Comparison of ENCODE assay signal across 8 mouse cellular contexts in genomic region chr15:103530372-103530771, GRCm38 (mm10). TPM values are rescaled to one million over a fixed set of nuclear protein-coding genes. Genes with fewer than 3 reads are reported as not detected.
DNase-seq lines count a peak whose midpoint lies in the region; ATAC-seq lines count a peak whose summit lies in the region.

No protein-coding gene starts in this region.

- ATAC-seq in embryonic facial prominence, embryonic 15.5 days (ENCODE audit: insufficient number of reproducible peaks, low FRiP score, low TSS enrichment, low read depth) = 0 out of 2 replicates have a peak, but pooled peaks have one; percentile 26

- 9% methylated on average over 5 of the region's 5 CpGs for WGBS in embryonic facial prominence, embryonic 15.5 days
- WGBS in hindbrain, embryonic 10.5 days = 5% methylated on average over 5 of the region's 5 CpGs

- H3K27ac ChIP-seq in embryonic facial prominence, embryonic 15.5 days (replicated peaks) = no peak overlapping the region
- H3K27ac ChIP-seq in hindbrain, embryonic 10.5 days = peak overlapping the region; percentile 70

- H3K4me1 ChIP-seq in embryonic facial prominence, embryonic 15.5 days = no peaks in the 10 kb centered on the region
- peaks cover 33% of the 10 kb centered on the region for H3K4me1 ChIP-seq in hindbrain, embryonic 10.5 days (replicated peaks)

- peak; percentile 41 to 81 for DNase-seq in adrenal gland, adult (ENCODE audit: inconsistent age in 2 of 2, low spot score in 1 of 2)
- DNase-seq in adrenal gland, adult 8-10 months = no peak
- peak; percentile 86 for DNase-seq in brain, adult 2 months (ENCODE audit: low read depth, low spot score)
- DNase-seq in hindbrain, embryonic 10.5 days (ENCODE audit: low spot score) = peak; percentile 69
- peak; percentile 66 to 72 for DNase-seq in layer of hippocampus, adult 8-10 months (ENCODE audit: low spot score in 2 of 2)
- peak; percentile 53 for DNase-seq in lung, postnatal 36 days
- DNase-seq in right cerebral cortex, postnatal 25 days = peak; percentile 75

- no peak overlapping the region for H3K4me3 ChIP-seq in embryonic facial prominence, embryonic 15.5 days (replicated peaks)
- no peak overlapping the region for H3K4me3 ChIP-seq in hindbrain, embryonic 10.5 days

- no peaks in the 10 kb centered on the region for H3K36me3 ChIP-seq in embryonic facial prominence, embryonic 15.5 days
- H3K36me3 ChIP-seq in hindbrain, embryonic 10.5 days = peaks cover 51% of the 10 kb centered on the region

- no peak overlapping the region for H3K9ac ChIP-seq in embryonic facial prominence, embryonic 15.5 days

- no peaks in the 10 kb centered on the region for H3K27me3 ChIP-seq in embryonic facial prominence, embryonic 15.5 days
- peaks cover 3% of the 10 kb centered on the region for H3K27me3 ChIP-seq in hindbrain, embryonic 10.5 days (ENCODE audit: insufficient read depth, poor library complexity, severe bottlenecking)

- no peaks in the 10 kb centered on the region for H3K9me3 ChIP-seq in embryonic facial prominence, embryonic 15.5 days (replicated peaks)
- H3K9me3 ChIP-seq in hindbrain, embryonic 10.5 days = no peaks in the 10 kb centered on the region

- no peak overlapping the region for H3K4me2 ChIP-seq in embryonic facial prominence, embryonic 15.5 days (replicated peaks)

RNA-seq across cellular contexts. Expression of gene Ppp1r1a, which starts 7.4 kb away (rescaled TPM):
- total RNA-seq in adrenal gland, adult 8-10 months (2022) = 10 to 100 TPM in 3 of 4 experiments, 1 to 10 TPM in 1; 5.1 to 14.2 (median 12.8) TPM
- 13.8 and 15.9 TPM in 2 replicates for polyA plus RNA-seq in embryonic facial prominence, embryonic 15.5 days (2015; fragmentation: Nextera tagmentation; extraction: Ambion mirVana)
- 37.7 and 56.5 TPM in 2 replicates for polyA plus RNA-seq in hindbrain, embryonic 10.5 days (2016; fragmentation: Nextera tagmentation; extraction: Ambion mirVana)
- total RNA-seq in layer of hippocampus, adult 8-10 months (2022) = 100 to 1,000 TPM; 103 to 150 (median 121) TPM

RNA-seq across cellular contexts. Expression of gene Pde1b, which starts 27.5 kb away (rescaled TPM):
- total RNA-seq in adrenal gland, adult 8-10 months (2022) = 10 to 100 TPM in 2 of 4 experiments, 1 to 10 TPM in 2; 6.0 to 15.8 (median 10.5) TPM
- polyA plus RNA-seq in embryonic facial prominence, embryonic 15.5 days (2015; fragmentation: Nextera tagmentation; extraction: Ambion mirVana) = 7.1 TPM in 2 replicates
- polyA plus RNA-seq in hindbrain, embryonic 10.5 days (2016; fragmentation: Nextera tagmentation; extraction: Ambion mirVana) = 26.8 and 44.9 TPM in 2 replicates
- total RNA-seq in layer of hippocampus, adult 8-10 months (2022) = 100 to 1,000 TPM in 3 of 4 experiments, 10 to 100 TPM in 1; 99.3 to 111 (median 103) TPM

RNA-seq across cellular contexts. Expression of gene Glycam1, which starts 34.5 kb away (rescaled TPM):
- not detected for total RNA-seq in adrenal gland, adult 8-10 months (2022)
- not detected in 2 replicates for polyA plus RNA-seq in embryonic facial prominence, embryonic 15.5 days (2015; fragmentation: Nextera tagmentation; extraction: Ambion mirVana)
- polyA plus RNA-seq in hindbrain, embryonic 10.5 days (2016; fragmentation: Nextera tagmentation; extraction: Ambion mirVana) = not detected in 2 replicates
- total RNA-seq in layer of hippocampus, adult 8-10 months (2022) = 1 to 10 TPM in 2 of 4 experiments, under 1 TPM in 1, not detected in 1; 0.74 to 4.7 (median 3.5) TPM

Comparison
In these comparisons a context has a peak if more than half of its experiments do, and no peak if none do; other contexts are left out.
1. RNA of gene Ppp1r1a, which starts 7.4 kb away (total RNA-seq): 103 to 150 TPM in layer of hippocampus, adult 8-10 months; 5.1 to 14.2 TPM in adrenal gland, adult 8-10 months; every median in the first group is over 4 times any median in the second.
2. RNA of gene Pde1b, which starts 27.5 kb away (total RNA-seq): 99.3 to 111 TPM in layer of hippocampus, adult 8-10 months; 6.0 to 15.8 TPM in adrenal gland, adult 8-10 months; every median in the first group is over 4 times any median in the second.